Mouse (Mus musculus): ENCODE measurements around the gene Qdpr.

DNA sequence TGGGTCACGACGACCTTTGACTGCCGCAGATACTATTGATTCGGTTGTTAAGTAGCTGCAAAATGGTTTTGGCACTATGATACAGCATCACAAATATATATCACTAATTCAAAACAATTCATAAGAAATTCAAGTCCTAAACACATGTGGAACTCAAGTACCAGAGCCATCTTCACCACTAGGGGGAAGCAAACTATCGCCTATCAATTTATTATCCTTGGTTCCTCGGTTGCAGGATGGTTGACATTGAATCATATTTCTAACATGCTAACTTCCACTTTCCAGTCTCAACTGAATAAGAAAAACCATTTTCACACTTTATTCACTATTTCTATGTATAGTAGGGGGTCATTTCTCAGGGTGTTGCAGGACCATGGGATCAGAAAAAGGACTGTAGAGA, 24.2 kb upstream of the Qdpr start:
- no peak for TF ChIP-seq FOSL1 (IDR thresholded peaks at IDR 0.05; ENCODE audit: insufficient read depth, low read length, poor library complexity, severe bottlenecking)
- no peak for TF ChIP-seq CTCF (IDR thresholded peaks at IDR 0.05; ENCODE audit: control insufficient read depth, insufficient read depth, insufficient read length)
